Mouse (Mus musculus) 3T3-L1 (cell line): ENCODE data around the gene 4930524B15Rik.
"Not testable (repeated sequence)": the region's sequence is repeated elsewhere in the genome, so short reads cannot be mapped to it uniquely, and the experiment has no call there.

Source experiments
- DNase-seq: peaks from one replicate; pipeline ENCODE4 v3.0.0-alpha.2; 2015; ENCODE audit warnings: low read depth, low spot score

4930524B15Rik gene

GRCm38 (mm10) chr11:31983249-31983648, 17.9 kb downstream of the 4930524B15Rik start:
- DNase-seq: no peak

- DNase-seq: no peak
These were observed 19.4 kb downstream of the 4930524B15Rik start for GRCm38 (mm10) chr11:31984786-31985185.

GRCm38 (mm10) chr11:31992535-31992934, 27.1 kb downstream of the 4930524B15Rik start:
- no peak for DNase-seq

GRCm38 (mm10) chr11:31999716-32000115, 34.3 kb downstream of the 4930524B15Rik start:
- DNase-seq: no peak

- peak; percentile 12 for DNase-seq
These were observed 34.9 kb downstream of the 4930524B15Rik start, which contains the start of gene Nsg2 for GRCm38 (mm10) chr11:32000281-32000680. Nsg2 (plus strand) TSS chr11:32000463.

- no peak for DNase-seq
These were observed 36.0 kb downstream of the 4930524B15Rik start for GRCm38 (mm10) chr11:32001181-32001910.

- no peak for DNase-seq
These were observed 37.3 kb downstream of the 4930524B15Rik start for GRCm38 (mm10) chr11:32002670-32003072.

- not testable (repeated sequence) for DNase-seq
These were observed 42.7 kb downstream of the 4930524B15Rik start for GRCm38 (mm10) chr11:32008049-32008448.

GRCm38 (mm10) chr11:32008852-32009251, 43.5 kb downstream of the 4930524B15Rik start:
- no peak for DNase-seq

GRCm38 (mm10) chr11:32009961-32010662, 44.7 kb downstream of the 4930524B15Rik start:
- DNase-seq: peak; percentile 64

- DNase-seq: no peak
These were observed 45.2 kb downstream of the 4930524B15Rik start for GRCm38 (mm10) chr11:32010663-32010970.

GRCm38 (mm10) chr11:32011867-32012603, 46.6 kb downstream of the 4930524B15Rik start:
- no peak for DNase-seq

- DNase-seq: no peak
These were observed 47.6 kb downstream of the 4930524B15Rik start for GRCm38 (mm10) chr11:32013014-32013427.

GRCm38 (mm10) chr11:32013561-32013960, 48.2 kb downstream of the 4930524B15Rik start:
- no peak for DNase-seq

- peak; percentile 16 for DNase-seq
These were observed 52.8 kb downstream of the 4930524B15Rik start for GRCm38 (mm10) chr11:32018201-32018600.

- peak; percentile 77 for DNase-seq
These were observed 54.9 kb downstream of the 4930524B15Rik start for GRCm38 (mm10) chr11:32020031-32020965.

GRCm38 (mm10) chr11:32026634-32027033, 61.2 kb downstream of the 4930524B15Rik start:
- no peak for DNase-seq

- DNase-seq: no peak
These were observed 62.3 kb downstream of the 4930524B15Rik start for GRCm38 (mm10) chr11:32027474-32028342.

- DNase-seq: no peak
These were observed 63.2 kb downstream of the 4930524B15Rik start for GRCm38 (mm10) chr11:32028605-32029004.
